Mouse (Mus musculus) G1E (cell line): ENCODE results near the gene Gm37596.
"Not testable (repeated sequence)": the region's sequence is repeated elsewhere in the genome, so short reads cannot be mapped to it uniquely, and the experiment has no call there.

Experiments
- CTCF ChIP-seq: IDR thresholded peaks from 2 replicates; pipeline ENCODE4 v1.5.1; 2012; ENCODE audit warnings: low read depth, low read length, inconsistent platforms, mixed read lengths
- GATA1 ChIP-seq: IDR thresholded peaks from 2 replicates; pipeline ENCODE4 v1.6.1; 2012; ENCODE audit warnings: borderline replicate concordance, low read length, inconsistent platforms, mixed read lengths

- TF ChIP-seq CTCF, GATA1: not testable (repeated sequence)
These were observed at the start of gene Gm37596 for GRCm38 (mm10) chr3:93692970-93693369.
